Mouse (Mus musculus) ES-E14 (cell line): Measurements from ENCODE around the gene Hook2.

Experiments
- CHD2 ChIP-seq: IDR thresholded peaks from 2 replicates; pipeline ENCODE4 v1.6.1; 2014; ENCODE audit warnings: mild to moderate bottlenecking, low read depth, low read length, inconsistent platforms
- HCFC1 ChIP-seq: IDR thresholded peaks from 2 replicates; pipeline ENCODE4 v1.6.1; 2012; ENCODE audit warnings: low read length, inconsistent platforms, borderline replicate concordance; ENCODE audit not compliant: insufficient read depth
- ZC3H11A ChIP-seq: IDR thresholded peaks from 2 replicates; pipeline ENCODE4 v1.6.1; 2012; ENCODE audit warnings: low read depth, mild to moderate bottlenecking, inconsistent platforms, low read length, borderline replicate concordance

DNA sequence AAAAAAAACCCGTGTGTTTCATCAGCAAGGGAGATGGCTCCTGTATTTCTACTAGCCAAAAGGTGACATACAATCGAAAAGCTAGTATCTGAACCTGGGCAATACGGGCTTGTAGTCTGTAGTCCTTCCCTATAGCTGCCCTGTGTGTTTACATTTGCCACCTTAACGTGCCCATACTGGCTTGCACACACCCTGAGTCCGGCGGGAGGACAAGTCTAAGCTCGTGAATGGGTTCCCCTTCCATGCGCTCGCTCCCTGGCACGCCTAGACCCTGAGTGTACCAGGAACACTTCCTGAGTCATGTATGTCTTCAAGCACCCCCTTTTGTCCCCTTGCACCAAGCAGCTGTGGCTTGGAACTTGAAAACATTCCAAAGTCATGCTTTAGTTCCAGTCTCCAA is 26.3 kb downstream of the Hook2 start:
- TF ChIP-seq ZC3H11A (no peak), HCFC1 (no peak), CHD2 (no peak)
